Mouse (Mus musculus) limb, embryonic 15.5 days (tissue): Measurements from ENCODE around the gene Btn2a2. TPM values are rescaled to one million over a fixed set of nuclear protein-coding genes. Genes with fewer than 3 reads are reported as not detected.
A peak's percentile ranks its signal among the peaks of the same experiment; 100 is the strongest.
"Not testable (repeated sequence)": the region's sequence is repeated elsewhere in the genome, so short reads cannot be mapped to it uniquely, and the experiment has no call there.

Source experiments
- ATAC-seq: fragments of 200-750 bp; cut with Nextera tagmentation; 2 replicates; pipeline ENCODE4 v1.8.0; 2017; ENCODE audit warnings: low read depth, moderate TSS enrichment; ENCODE audit not compliant: insufficient number of reproducible peaks, low FRiP score, low TSS enrichment
- H3K27ac ChIP-seq: fragments of 300-500 bp; sonication (generic); 2 replicates; pipeline ENCODE4 v1.5.1; 2015; ENCODE audit warnings: moderate library complexity, mild to moderate bottlenecking, inconsistent platforms
- H3K27me3 ChIP-seq: fragments of 300-500 bp; sonication (generic); 2 replicates; pipeline ENCODE4 v1.6.1; 2015; ENCODE audit warnings: inconsistent platforms
- H3K36me3 ChIP-seq: fragments of 300-500 bp; sonication (generic); 2 replicates; pipeline ENCODE4 v1.6.1; 2015; ENCODE audit warnings: inconsistent platforms
- H3K4me1 ChIP-seq: fragments of 300-500 bp; sonication (generic); 2 replicates; pipeline ENCODE4 v1.6.1; 2015; ENCODE audit warnings: inconsistent platforms
- H3K4me2 ChIP-seq: fragments of 300-500 bp; sonication (generic); 2 replicates; pipeline ENCODE4 v1.6.1; 2015; ENCODE audit warnings: mild to moderate bottlenecking, inconsistent platforms
- H3K4me3 ChIP-seq: fragments of 300-500 bp; sonication (generic); 2 replicates; pipeline ENCODE4 v1.5.1; 2015; ENCODE audit warnings: mild to moderate bottlenecking, inconsistent platforms
- H3K9ac ChIP-seq: fragments of 300-500 bp; sonication (generic); 2 replicates; pipeline ENCODE4 v1.6.1; 2015; ENCODE audit warnings: inconsistent platforms
- H3K9me3 ChIP-seq: fragments of 300-500 bp; sonication (generic); 2 replicates; pipeline ENCODE4 v1.6.1; 2016; ENCODE audit warnings: inconsistent platforms
- WGBS: fragments of 180-500 bp; shearing (Covaris S2); methylation state at CpG from one replicate; pipeline ENCODE4 v1.1.7; 2015; 5-methylcytosine and 5-hydroxymethylcytosine counted together
- polyA plus RNA-seq: library from polyadenylated mRNA; unstranded; fragments of >200 nt; fragmentation: Nextera tagmentation; extraction: Ambion mirVana; gene quantifications from 2 replicates; pipeline ENCODE4 v1.2.1, GENCODE M21; 2015

Gene Btn2a2
- polyA plus RNA-seq = 0.61 and 0.67 TPM in 2 replicates

GRCm38 (mm10) chr13:23488400-23489322, at the start of gene Btn2a2:
Gene Btn2a2, minus strand, starts transcription at chr13:23488857.
- Histone ChIP-seq H3K4me2 (peak within 1 kb of the TSS; percentile 65), H3K4me1 (0 out of 2 replicates have a peak, but pooled peaks cover 2% of the 10 kb centered on the region), H3K9me3 (no peaks in the 10 kb centered on the region), H3K27ac (no peak within 1 kb of the TSS), H3K27me3 (no peaks in the 10 kb centered on the region), H3K36me3 (no peaks in the 10 kb centered on the region), H3K9ac (no peak within 1 kb of the TSS), H3K4me3 (peak within 1 kb of the TSS; percentile 42)
- WGBS = 7% methylated on average over 14 of the region's 14 CpGs
- ATAC-seq = peak; percentile 90

DNA sequence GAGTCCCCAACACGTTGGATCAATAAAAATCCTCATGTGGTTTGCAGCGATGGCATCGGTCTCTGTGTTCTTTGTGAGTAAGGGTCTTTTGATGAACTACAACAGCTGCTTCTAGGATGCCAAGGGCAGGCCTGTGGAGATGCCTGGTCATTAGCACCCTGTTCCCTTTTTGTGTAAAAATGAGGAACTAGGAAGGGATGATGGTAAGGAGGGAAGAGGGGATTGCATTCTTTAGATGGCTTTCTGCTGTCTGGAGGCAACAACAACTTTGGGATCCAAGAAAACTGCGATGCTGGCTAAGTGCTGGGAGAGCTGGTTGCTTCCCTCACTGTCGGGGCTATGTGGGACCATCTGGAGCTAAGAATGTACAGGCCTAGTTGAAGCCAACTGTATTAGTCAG, 49.6 kb upstream of the Btn2a2 start:
- Histone ChIP-seq H3K4me1 (peaks cover 22% of the 10 kb centered on the region), H3K27ac (no peak overlapping the region), H3K36me3 (no peaks in the 10 kb centered on the region), H3K4me2 (no peak overlapping the region), H3K27me3 (no peaks in the 10 kb centered on the region), H3K9me3 (no peaks in the 10 kb centered on the region), H3K9ac (no peak overlapping the region), H3K4me3 (no peak overlapping the region)
- WGBS = 54% methylated on average over 5 of the region's 5 CpGs
- no peak for ATAC-seq

- Histone ChIP-seq H3K36me3 (no peaks in the 10 kb centered on the region), H3K4me1 (peaks cover 29% of the 10 kb centered on the region), H3K4me3 (peak overlapping the region; percentile 53; the same call in 1 of the 2 replicates), H3K27me3 (no peaks in the 10 kb centered on the region), H3K9ac (no peak overlapping the region), H3K4me2 (0 out of 2 replicates have a peak overlapping the region, but pooled peaks have one; percentile 19), H3K27ac (no peak overlapping the region), H3K9me3 (no peaks in the 10 kb centered on the region)
- no peak for ATAC-seq
- WGBS = 66% methylated on average over 3 of the region's 3 CpGs
These were observed 48.5 kb upstream of the Btn2a2 start for GRCm38 (mm10) chr13:23537006-23537710.

- ATAC-seq = no peak
- Histone ChIP-seq H3K9me3 (no peaks in the 10 kb centered on the region), H3K27me3 (no peaks in the 10 kb centered on the region), H3K9ac (0 out of 2 replicates have a peak overlapping the region, but pooled peaks have one; percentile 26), H3K4me3 (peak overlapping the region; percentile 53), H3K4me2 (peak overlapping the region; percentile 75), H3K27ac (peak overlapping the region; percentile 57), H3K4me1 (peaks cover 31% of the 10 kb centered on the region), H3K36me3 (no peaks in the 10 kb centered on the region)
- 15% methylated on average over 7 of the region's 7 CpGs for WGBS
These were observed 47.6 kb upstream of the Btn2a2 start for GRCm38 (mm10) chr13:23536076-23536822.

DNA sequence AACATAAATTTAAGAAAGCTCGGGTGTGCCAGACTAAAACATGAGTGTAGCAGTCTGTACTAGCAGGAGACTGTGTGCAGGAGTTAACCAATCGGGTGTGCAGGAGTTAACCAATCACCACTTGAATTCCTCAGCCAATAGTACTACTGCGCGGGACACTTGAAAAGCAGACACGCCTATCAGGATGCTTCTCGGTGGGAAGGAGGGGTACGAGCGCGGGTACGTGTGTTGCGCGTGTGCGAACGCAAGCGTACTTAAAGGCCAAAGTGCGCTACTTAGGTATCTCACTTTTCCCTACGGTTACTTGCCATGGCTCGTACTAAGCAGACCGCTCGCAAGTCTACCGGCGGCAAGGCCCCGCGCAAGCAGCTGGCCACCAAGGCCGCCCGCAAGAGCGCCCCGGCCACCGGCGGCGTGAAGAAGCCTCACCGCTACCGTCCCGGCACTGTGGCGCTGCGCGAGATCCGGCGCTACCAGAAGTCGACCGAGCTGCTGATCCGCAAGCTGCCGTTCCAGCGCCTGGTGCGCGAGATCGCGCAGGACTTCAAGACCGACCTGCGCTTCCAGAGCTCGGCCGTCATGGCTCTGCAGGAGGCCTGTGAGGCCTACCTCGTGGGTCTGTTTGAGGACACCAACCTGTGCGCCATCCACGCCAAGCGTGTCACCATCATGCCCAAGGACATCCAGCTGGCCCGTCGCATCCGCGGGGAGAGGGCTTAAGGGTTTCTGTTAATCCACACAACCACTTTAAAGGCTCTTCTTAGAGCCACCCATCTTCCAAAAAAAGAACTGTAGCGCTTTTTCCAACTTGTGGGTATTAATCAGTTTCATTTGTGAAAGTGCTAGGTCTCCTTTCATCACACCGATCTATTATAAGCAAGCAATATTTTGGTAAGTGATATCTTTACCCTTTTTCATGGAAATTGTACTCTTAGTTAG, 46.7 kb upstream of the Btn2a2 start, which contains the start of gene Hist1h3g:
Hist1h3g (plus strand) TSS at position 286 of the 939 bp plus-strand sequence.
- Histone ChIP-seq H3K4me1 (peaks cover 31% of the 10 kb centered on the region), H3K27ac (peak within 1 kb of the TSS; percentile 94), H3K4me2 (peak within 1 kb of the TSS; percentile 75), H3K4me3 (peak within 1 kb of the TSS; percentile 53), H3K9ac (peak within 1 kb of the TSS; percentile 39)
- H3K27me3 ChIP-seq, H3K36me3 ChIP-seq, H3K9me3 ChIP-seq: not testable (repeated sequence)
- ATAC-seq = peak; percentile 89
- under 1% methylated on average over 52 of the region's 62 CpGs for WGBS

GRCm38 (mm10) chr13:23534368-23535131, 45.9 kb upstream of the Btn2a2 start:
- Histone ChIP-seq H3K9ac (peak overlapping the region; percentile 20; the same call in 1 of the 2 replicates), H3K4me1 (peaks cover 31% of the 10 kb centered on the region), H3K9me3 (no peaks in the 10 kb centered on the region), H3K4me3 (peak overlapping the region; percentile 53), H3K27ac (peak overlapping the region; percentile 94), H3K27me3 (no peaks in the 10 kb centered on the region), H3K36me3 (no peaks in the 10 kb centered on the region), H3K4me2 (peak overlapping the region; percentile 75)
- ATAC-seq = no peak
- 1% methylated on average over 15 of the region's 15 CpGs for WGBS

DNA sequence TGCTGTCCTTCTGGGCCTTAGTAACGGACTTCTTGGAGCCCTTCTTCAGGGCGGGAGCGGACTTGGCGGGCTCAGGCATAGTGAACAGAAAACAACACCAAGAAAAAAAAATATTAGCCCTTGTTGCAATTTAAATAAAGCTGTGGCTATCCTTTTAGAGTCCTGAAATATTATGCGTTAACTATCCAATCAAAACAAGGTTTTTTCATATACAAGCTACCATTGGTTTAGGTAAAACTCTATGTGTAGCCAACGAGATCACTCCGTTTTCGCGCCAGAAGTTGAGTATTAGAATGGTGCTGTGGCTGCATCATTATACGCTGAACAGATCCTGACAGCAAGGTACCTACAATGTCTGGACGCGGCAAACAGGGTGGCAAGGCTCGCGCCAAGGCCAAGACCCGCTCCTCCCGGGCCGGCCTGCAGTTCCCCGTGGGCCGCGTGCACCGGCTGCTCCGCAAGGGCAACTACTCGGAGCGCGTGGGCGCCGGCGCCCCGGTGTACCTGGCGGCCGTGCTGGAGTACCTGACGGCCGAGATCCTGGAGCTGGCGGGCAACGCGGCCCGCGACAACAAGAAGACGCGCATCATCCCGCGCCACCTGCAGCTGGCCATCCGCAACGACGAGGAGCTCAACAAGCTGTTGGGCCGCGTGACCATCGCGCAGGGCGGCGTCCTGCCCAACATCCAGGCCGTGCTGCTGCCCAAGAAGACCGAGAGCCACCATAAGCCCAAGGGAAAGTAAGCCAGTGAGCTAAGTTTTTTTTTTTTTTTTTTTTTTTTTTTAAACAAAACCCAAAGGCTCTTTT, 45.1 kb upstream of the Btn2a2 start, which contains the start of gene Hist1h2af:
Hist1h2af (plus strand) TSS at position 347 of the 808 bp plus-strand sequence.
- peak within 1 kb of the TSS; percentile 75 for H3K4me2 ChIP-seq
- under 1% methylated on average over 25 of the region's 53 CpGs for WGBS
- peak; percentile 47 for ATAC-seq

GRCm38 (mm10) chr13:23532262-23533075, 43.8 kb upstream of the Btn2a2 start:
- Histone ChIP-seq H3K4me3 (peak overlapping the region; percentile 53), H3K4me2 (peak overlapping the region; percentile 75), H3K4me1 (peaks cover 27% of the 10 kb centered on the region), H3K27ac (peak overlapping the region; percentile 94), H3K36me3 (no peaks in the 10 kb centered on the region), H3K9ac (peak overlapping the region; percentile 21; the same call in 1 of the 2 replicates), H3K27me3 (no peaks in the 10 kb centered on the region), H3K9me3 (no peaks in the 10 kb centered on the region)
- 16% methylated on average over 9 of the region's 9 CpGs for WGBS
- no peak for ATAC-seq

More for the DNA sequence above, 45.1 kb upstream of the Btn2a2 start, which contains the start of gene Hist1h2af:
- not testable (repeated sequence) for H3K27me3 ChIP-seq, H3K9me3 ChIP-seq, H3K36me3 ChIP-seq
- Histone ChIP-seq H3K4me3 (peak within 1 kb of the TSS; percentile 53), H3K4me1 (peaks cover 31% of the 10 kb centered on the region), H3K27ac (peak within 1 kb of the TSS; percentile 94), H3K9ac (peak within 1 kb of the TSS; percentile 42; the same call in 1 of the 2 replicates)
